Mouse (Mus musculus) liver, postnatal 0 days (tissue): Measurements from ENCODE around the gene Cdk14.

Experiments
- CTCF ChIP-seq: sonication (generic); IDR thresholded peaks from 2 replicates; pipeline ENCODE4 v1.5.1; 2016; ENCODE audit warnings: antibody characterized with exemption, low read depth
- EP300 ChIP-seq: IDR thresholded peaks from 2 replicates; pipeline ENCODE4 v1.6.1; 2016; ENCODE audit warnings: antibody characterized with exemption, low read depth, mild to moderate bottlenecking

DNA sequence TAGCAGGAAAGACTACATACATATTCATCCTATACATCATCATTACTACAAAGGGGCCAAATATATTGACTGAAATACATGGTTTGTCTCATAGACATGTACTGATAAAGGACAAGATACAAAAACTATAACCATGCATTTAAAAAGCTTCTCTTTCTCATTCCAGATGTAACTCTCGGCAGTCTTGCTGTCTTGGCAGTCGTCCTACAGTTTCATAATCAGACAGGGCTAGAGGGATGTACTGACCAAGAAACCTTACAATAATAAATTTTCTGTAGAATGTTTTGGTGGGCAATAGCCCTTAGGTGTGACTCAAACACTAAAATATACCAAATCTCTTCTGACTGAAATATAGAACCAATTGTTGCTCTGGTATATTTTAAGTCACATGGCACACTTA lies 389.7 kb downstream of the Cdk14 start:
- TF ChIP-seq CTCF (no peak), EP300 (no peak)
